Mouse (Mus musculus) embryonic stem cell, embryonic (primary cell): ENCODE results near the gene Lgals3bp.

Experiments used
- CTCF ChIA-PET, 4 experiments: fragments of 300-600 bp in 2 of 4; fragments of 350-600 bp in 2 of 4; sonication (Branson Sonifier 250); formaldehyde crosslinking; loops; one replicate each; lab custom pipeline; 2022; ENCODE audit warnings: inconsistent platforms in 2 of 4; lab: Charles Lee
- POLR2A ChIA-PET, 4 experiments: fragments of 300-600 bp in 2 of 4; fragments of 350-600 bp in 2 of 4; sonication (Branson Sonifier 250); formaldehyde crosslinking; loops; one replicate each; lab custom pipeline; 2022; ENCODE audit warnings: antibody characterized with exemption in 4 of 4, inconsistent platforms in 1 of 4; lab: Charles Lee

The Lgals3bp gene

GRCm38 (mm10) chr11:118427986-118428385, 26.1 kb upstream of the Lgals3bp start, which contains the start of gene C1qtnf1:
Gene C1qtnf1 (plus strand): TSS chr11:118428203.
- ChIA-PET CTCF (interaction anchor here in 2 of 4 experiments (0.6 to 2.1 kb wide), 5 partner anchors 15 to 311 kb away, joined by 3 to 8 read pairs (median 4); no protein-coding TSS in a partner anchor), POLR2A (interaction anchor here in 3 of 4 experiments (0.6 to 2.1 kb wide), 3 partner anchors 9 to 292 kb away, joined by 3 to 13 read pairs (median 3); partner anchors contain the start of gene Cant1 (in 1 of the 3))

- CTCF ChIA-PET = interaction anchor here in 2 of 4 experiments (0.6 to 2.1 kb wide), 2 partner anchors 15 to 109 kb away, joined by 3 to 8 read pairs; no protein-coding TSS in a partner anchor
- POLR2A ChIA-PET = interaction anchor here in 1 of 4 experiments (0.8 kb wide), 1 partner anchor 9 kb away, joined by 3 read pairs; no protein-coding TSS in a partner anchor
Observed at GRCm38 (mm10) chr11:118427266-118427779, 25.4 kb upstream of the Lgals3bp start.

GRCm38 (mm10) chr11:118426765-118427164, 24.9 kb upstream of the Lgals3bp start:
- CTCF ChIA-PET = no interaction called here
- POLR2A ChIA-PET = no interaction called here

GRCm38 (mm10) chr11:118424621-118425335, 22.9 kb upstream of the Lgals3bp start:
- CTCF ChIA-PET = interaction anchor here (0.5 to 3.7 kb wide), 18 partner anchors 10 to 1062 kb away, joined by 3 to 73 read pairs (median 7); no protein-coding TSS in a partner anchor
- POLR2A ChIA-PET = interaction anchor here in 3 of 4 experiments (0.6 to 2.4 kb wide), 7 partner anchors 10 to 465 kb away, joined by 3 to 10 read pairs (median 3); no protein-coding TSS in a partner anchor

GRCm38 (mm10) chr11:118423266-118423971, 21.5 kb upstream of the Lgals3bp start:
- ChIA-PET CTCF (interaction anchor here (0.5 to 3.7 kb wide), 93 partner anchors 8 to 772 kb away, joined by 3 to 73 read pairs (median 4); partner anchors contain the start of gene Engase (in 1 of the 4)), POLR2A (interaction anchor here in 3 of 4 experiments (0.5 to 2.4 kb wide), 16 partner anchors 11 to 1161 kb away, joined by 3 to 10 read pairs (median 4); partner anchors contain the start of gene Usp36 (in 1 of the 3))

- POLR2A ChIA-PET = interaction anchor here in 1 of 4 experiments (0.6 to 1.6 kb wide), 3 partner anchors 23 to 1831 kb away, joined by 3 to 4 read pairs (median 4); no protein-coding TSS in a partner anchor
- CTCF ChIA-PET = interaction anchor here (0.7 to 2.5 kb wide), 6 partner anchors 12 to 319 kb away, joined by 3 to 11 read pairs (median 3); no protein-coding TSS in a partner anchor
Observed at GRCm38 (mm10) chr11:118420261-118420660, 18.4 kb upstream of the Lgals3bp start.

- POLR2A ChIA-PET = interaction anchor here (0.6 to 2.3 kb wide), 23 partner anchors 10 to 1629 kb away, joined by 3 to 18 read pairs (median 4); partner anchors contain the start of genes Usp36 (in 3 of the 4), C1qtnf1 (in 1 of the 4), Engase (in 1 of the 4) and Lgals3bp (in 1 of the 4)
- CTCF ChIA-PET = interaction anchor here in 2 of 4 experiments (0.5 to 2.5 kb wide), 16 partner anchors 9 to 658 kb away, joined by 3 to 11 read pairs (median 4); no protein-coding TSS in a partner anchor
Observed at GRCm38 (mm10) chr11:118418834-118419504, 17.1 kb upstream of the Lgals3bp start, which contains the start of gene Cant1. Gene Cant1 (minus strand): TSS chr11:118419086.

GRCm38 (mm10) chr11:118418442-118418833, 16.5 kb upstream of the Lgals3bp start:
- POLR2A ChIA-PET = interaction anchor here in 3 of 4 experiments (0.6 to 2.3 kb wide), 21 partner anchors 10 to 442 kb away, joined by 3 to 18 read pairs (median 4); partner anchors contain the start of genes Usp36 (in 3 of the 3), C1qtnf1 (in 1 of the 3), Engase (in 1 of the 3) and Lgals3bp (in 1 of the 3)
- CTCF ChIA-PET = interaction anchor here in 2 of 4 experiments (0.6 to 2.5 kb wide), 12 partner anchors 8 to 322 kb away, joined by 3 to 11 read pairs (median 5); no protein-coding TSS in a partner anchor

GRCm38 (mm10) chr11:118417496-118417895, 15.6 kb upstream of the Lgals3bp start:
- CTCF ChIA-PET = interaction anchor here in 2 of 4 experiments (1.0 to 1.4 kb wide), 2 partner anchors 9 to 10 kb away, joined by 3 read pairs; no protein-coding TSS in a partner anchor
- POLR2A ChIA-PET = interaction anchor here in 1 of 4 experiments (1.0 to 2.3 kb wide), 4 partner anchors 9 to 26 kb away, joined by 3 to 12 read pairs (median 5); no protein-coding TSS in a partner anchor

GRCm38 (mm10) chr11:118416046-118416445, 14.2 kb upstream of the Lgals3bp start:
- ChIA-PET CTCF (no interaction called here), POLR2A (interaction anchor here in 2 of 4 experiments (0.6 to 1.2 kb wide), 3 partner anchors 9 to 58 kb away, joined by 3 to 4 read pairs (median 3); no protein-coding TSS in a partner anchor)

GRCm38 (mm10) chr11:118415630-118416029, 13.7 kb upstream of the Lgals3bp start:
- ChIA-PET CTCF (no interaction called here), POLR2A (interaction anchor here in 2 of 4 experiments (0.6 to 0.7 kb wide), 2 partner anchors 8 kb away, joined by 3 to 4 read pairs; no protein-coding TSS in a partner anchor)

GRCm38 (mm10) chr11:118414270-118414669, 12.4 kb upstream of the Lgals3bp start:
- ChIA-PET CTCF (interaction anchor here in 2 of 4 experiments (0.6 to 3.6 kb wide), 3 partner anchors 8 to 26 kb away, joined by 3 to 20 read pairs (median 4); no protein-coding TSS in a partner anchor), POLR2A (interaction anchor here in 2 of 4 experiments (0.8 to 1.0 kb wide), 2 partner anchors 15 to 21 kb away, joined by 3 to 4 read pairs; no protein-coding TSS in a partner anchor)

GRCm38 (mm10) chr11:118413055-118413454, 11.2 kb upstream of the Lgals3bp start:
- ChIA-PET CTCF (interaction anchor here in 3 of 4 experiments (0.7 to 3.6 kb wide), 3 partner anchors 10 to 11 kb away, joined by 3 to 20 read pairs (median 3); no protein-coding TSS in a partner anchor), POLR2A (interaction anchor here in 1 of 4 experiments (1.0 kb wide), 1 partner anchor 20 kb away, joined by 3 read pairs; no protein-coding TSS in a partner anchor)

- ChIA-PET POLR2A (no interaction called here), CTCF (interaction anchor here (0.5 to 3.6 kb wide), 4 partner anchors 10 to 435 kb away, joined by 3 to 20 read pairs (median 4); no protein-coding TSS in a partner anchor)
Observed at GRCm38 (mm10) chr11:118412601-118413000, 10.7 kb upstream of the Lgals3bp start.

- ChIA-PET CTCF (interaction anchor here in 3 of 4 experiments (0.7 to 3.6 kb wide), 5 partner anchors 8 to 318 kb away, joined by 4 to 20 read pairs (median 6); partner anchors contain the start of gene Cant1 (in 1 of the 3)), POLR2A (interaction anchor here in 2 of 4 experiments (0.5 to 1.3 kb wide), 3 partner anchors 18 to 639 kb away, joined by 3 to 7 read pairs (median 3); no protein-coding TSS in a partner anchor)
Observed at GRCm38 (mm10) chr11:118411271-118411670, 9.4 kb upstream of the Lgals3bp start.

- POLR2A ChIA-PET = interaction anchor here in 3 of 4 experiments (0.7 to 1.3 kb wide), 4 partner anchors 13 to 561 kb away, joined by 3 to 7 read pairs (median 4); no protein-coding TSS in a partner anchor
- CTCF ChIA-PET = interaction anchor here in 2 of 4 experiments (0.7 to 3.9 kb wide), 4 partner anchors 9 to 319 kb away, joined by 4 to 22 read pairs (median 8); partner anchors contain the start of gene Cant1 (in 1 of the 2)
Observed at GRCm38 (mm10) chr11:118410479-118410878, 8.6 kb upstream of the Lgals3bp start.
